Mouse (Mus musculus) hindbrain, embryonic 11.5 days (tissue): ENCODE results near the gene Abhd17b. TPM values are rescaled to one million over a fixed set of nuclear protein-coding genes. Genes with fewer than 3 reads are reported as not detected.
"Not testable (repeated sequence)": the region's sequence is repeated elsewhere in the genome, so short reads cannot be mapped to it uniquely, and the experiment has no call there.

Source experiments
- ATAC-seq: fragments of 200-750 bp; cut with Nextera tagmentation; 2 replicates; pipeline ENCODE4 v1.8.0; 2017; ENCODE audit warnings: mild to moderate bottlenecking, moderate TSS enrichment, moderate library complexity; ENCODE audit not compliant: low FRiP score
- DNase-seq: peaks from one replicate; pipeline ENCODE4 v3.0.0-alpha.2; 2015; ENCODE audit warnings: low spot score
- H3K27ac ChIP-seq: fragments of 300-500 bp; sonication (generic); 2 replicates; pipeline ENCODE4 v1.5.1; 2014; ENCODE audit warnings: mild to moderate bottlenecking, low read depth, low read length
- H3K27me3 ChIP-seq: fragments of 300-500 bp; sonication (generic); 2 replicates; pipeline ENCODE4 v1.6.1; 2014; ENCODE audit warnings: mild to moderate bottlenecking, low read length, moderate library complexity, mixed read lengths; ENCODE audit not compliant: control insufficient read depth, insufficient read depth
- H3K36me3 ChIP-seq: fragments of 300-500 bp; sonication (generic); 2 replicates; pipeline ENCODE4 v1.6.1; 2014; ENCODE audit warnings: mild to moderate bottlenecking, low read length, moderate library complexity, mixed read lengths; ENCODE audit not compliant: control insufficient read depth, insufficient read depth
- H3K4me1 ChIP-seq: fragments of 300-500 bp; sonication (generic); replicated peaks from 2 replicates; pipeline ENCODE4 v1.6.1; 2014; ENCODE audit warnings: low read length, mixed read lengths; ENCODE audit not compliant: control insufficient read depth, insufficient read depth
- H3K4me2 ChIP-seq: fragments of 300-500 bp; sonication (generic); replicated peaks from 2 replicates; pipeline ENCODE4 v1.6.1; 2014; ENCODE audit warnings: mild to moderate bottlenecking, low read depth, low read length
- H3K4me3 ChIP-seq: fragments of 300-500 bp; sonication (generic); 2 replicates; pipeline ENCODE4 v1.5.1; 2014; ENCODE audit warnings: low read depth, low read length
- H3K9ac ChIP-seq: fragments of 300-500 bp; sonication (generic); 2 replicates; pipeline ENCODE4 v1.6.1; 2014; ENCODE audit warnings: low read depth, low read length
- H3K9me3 ChIP-seq: fragments of 300-500 bp; sonication (generic); 2 replicates; pipeline ENCODE4 v1.6.1; 2016; ENCODE audit warnings: low read length; ENCODE audit not compliant: control insufficient read depth
- WGBS: fragments of 180-500 bp; shearing (Covaris S2); extraction: QIAGEN DNeasy Blood & Tissue Kit; methylation state at CpG from one replicate; pipeline ENCODE4 v1.1.7; 2014; 5-methylcytosine and 5-hydroxymethylcytosine counted together
- polyA plus RNA-seq: library from polyadenylated mRNA; unstranded; fragments of >200 nt; fragmentation: Nextera tagmentation; extraction: Ambion mirVana; gene quantifications from 2 replicates; pipeline ENCODE4 v1.2.1, GENCODE M21; 2014

The Abhd17b gene
- polyA plus RNA-seq, 1 experiment from 2014 or later = 44.5 TPM

DNA sequence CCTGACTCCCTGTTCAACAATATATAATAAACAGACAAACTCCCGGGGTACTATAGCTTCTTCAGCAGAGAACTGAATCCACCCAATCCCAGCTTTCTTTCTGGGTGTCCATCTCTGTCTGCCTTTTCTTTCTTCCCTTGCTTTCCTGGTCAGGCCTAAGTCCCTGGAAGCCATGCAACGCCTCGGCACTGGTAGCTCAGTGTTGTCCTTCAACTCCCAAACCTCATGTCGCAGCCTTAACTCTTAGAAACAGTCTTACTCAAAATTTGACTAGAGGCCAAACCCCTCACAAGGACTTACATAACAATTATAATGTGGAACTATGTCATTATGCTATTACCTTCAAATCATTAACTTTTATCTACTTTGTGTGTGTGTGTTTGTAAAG lies 28.8 kb upstream of the Abhd17b start:
- H3K4me2 ChIP-seq = no peak overlapping the region
- H3K4me1 ChIP-seq = no peaks in the 10 kb centered on the region
- DNase-seq = no peak
- no peaks in the 10 kb centered on the region for H3K9me3 ChIP-seq
- no peak for ATAC-seq
- no peak overlapping the region for H3K4me3 ChIP-seq
- 91% methylated on average over 4 of the region's 4 CpGs for WGBS
- H3K27ac ChIP-seq = no peak overlapping the region
- no peak overlapping the region for H3K9ac ChIP-seq
- H3K36me3 ChIP-seq = no peaks in the 10 kb centered on the region
- no peaks in the 10 kb centered on the region for H3K27me3 ChIP-seq

DNA sequence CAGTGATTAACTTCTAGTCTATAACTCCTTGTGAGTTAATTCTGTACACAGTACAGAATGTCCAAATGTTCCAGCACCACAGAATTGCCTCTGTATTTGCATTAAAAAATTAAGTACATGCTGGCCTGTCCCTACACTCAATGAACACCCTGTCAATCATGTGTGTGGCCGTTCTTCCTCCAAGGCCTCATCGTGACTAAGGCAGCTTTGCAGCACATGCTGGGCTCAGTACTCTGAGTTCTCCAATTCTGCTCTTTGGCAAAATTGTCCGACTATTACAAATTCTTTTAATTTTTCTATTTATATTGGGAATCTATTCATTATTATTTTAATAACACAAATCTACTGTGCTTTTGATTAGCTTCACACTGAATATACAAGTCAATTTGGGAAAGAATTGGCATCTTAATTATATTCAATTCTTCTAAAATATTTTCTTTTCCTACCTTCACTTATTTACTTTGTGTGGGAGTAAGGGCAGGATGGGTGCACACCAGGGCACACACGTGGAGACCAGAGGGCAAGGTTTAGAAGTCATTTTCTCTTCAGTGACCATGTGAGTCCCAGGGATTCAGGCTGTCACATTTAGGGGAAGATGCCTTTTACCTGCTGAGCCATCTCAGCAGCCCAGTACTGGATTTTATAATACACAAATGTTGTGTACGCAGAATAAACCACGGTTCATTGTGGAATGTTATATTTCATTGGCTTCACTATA lies 26.6 kb upstream of the Abhd17b start:
- Histone ChIP-seq H3K27me3 (no peaks in the 10 kb centered on the region), H3K4me3 (no peak overlapping the region), H3K36me3 (no peaks in the 10 kb centered on the region), H3K27ac (no peak overlapping the region), H3K4me2 (no peak overlapping the region), H3K9me3 (no peaks in the 10 kb centered on the region), H3K4me1 (no peaks in the 10 kb centered on the region), H3K9ac (no peak overlapping the region)
- DNase-seq (no peak), ATAC-seq (no peak)
- 82% methylated on average over 6 of the region's 6 CpGs for WGBS

DNA sequence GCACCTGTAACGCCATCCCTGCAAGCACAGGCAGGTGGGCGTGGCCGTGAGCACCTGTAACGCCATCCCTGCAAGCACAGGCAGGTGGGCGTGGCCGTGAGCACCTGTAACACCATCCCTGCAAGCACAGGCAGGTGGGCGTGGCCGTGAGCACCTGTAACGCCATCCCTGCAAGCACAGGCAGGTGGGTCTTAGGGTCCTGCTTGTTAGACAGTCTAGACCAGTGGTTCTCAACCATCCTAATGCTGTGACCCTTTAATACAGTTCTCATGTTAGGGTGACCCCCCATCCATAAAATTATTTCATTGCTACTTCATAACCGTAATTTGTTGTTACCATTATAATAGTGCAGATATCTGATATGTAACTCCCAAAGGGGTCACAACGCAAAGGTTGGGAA lies 24.5 kb upstream of the Abhd17b start:
- H3K9ac ChIP-seq, ATAC-seq: not testable (repeated sequence)

DNA sequence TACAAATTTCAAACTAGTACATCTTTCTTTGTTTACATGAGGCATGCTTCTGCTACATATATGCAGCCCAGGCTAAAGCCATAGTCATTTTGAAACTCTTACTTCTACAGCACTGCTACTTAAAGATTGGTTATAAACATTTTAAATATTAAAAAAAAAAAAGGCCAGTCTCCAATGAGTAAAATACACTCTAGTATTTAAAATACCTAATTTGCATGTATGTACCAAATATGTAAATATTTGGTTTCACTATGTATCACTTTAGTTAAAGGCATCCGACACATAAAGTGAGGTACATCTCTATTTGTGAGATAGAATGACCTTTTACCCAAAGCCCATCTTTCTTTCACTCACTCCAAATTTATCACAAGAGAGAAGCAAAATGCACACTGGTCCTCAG lies 24.0 kb upstream of the Abhd17b start:
- WGBS = 92% methylated on average over 1 of the region's 1 CpGs
- Histone ChIP-seq H3K4me3 (no peak overlapping the region), H3K4me2 (no peak overlapping the region), H3K4me1 (no peaks in the 10 kb centered on the region), H3K9me3 (no peaks in the 10 kb centered on the region), H3K36me3 (no peaks in the 10 kb centered on the region), H3K27me3 (no peaks in the 10 kb centered on the region), H3K9ac (no peak overlapping the region), H3K27ac (no peak overlapping the region)
- ATAC-seq (no peak), DNase-seq (no peak)

More for the DNA sequence above, 24.5 kb upstream of the Abhd17b start:
- H3K9me3 ChIP-seq, DNase-seq, H3K4me3 ChIP-seq, H3K4me2 ChIP-seq, H3K4me1 ChIP-seq, H3K36me3 ChIP-seq, H3K27me3 ChIP-seq, H3K27ac ChIP-seq: not testable (repeated sequence)
- WGBS = 64% methylated on average over 9 of the region's 11 CpGs

DNA sequence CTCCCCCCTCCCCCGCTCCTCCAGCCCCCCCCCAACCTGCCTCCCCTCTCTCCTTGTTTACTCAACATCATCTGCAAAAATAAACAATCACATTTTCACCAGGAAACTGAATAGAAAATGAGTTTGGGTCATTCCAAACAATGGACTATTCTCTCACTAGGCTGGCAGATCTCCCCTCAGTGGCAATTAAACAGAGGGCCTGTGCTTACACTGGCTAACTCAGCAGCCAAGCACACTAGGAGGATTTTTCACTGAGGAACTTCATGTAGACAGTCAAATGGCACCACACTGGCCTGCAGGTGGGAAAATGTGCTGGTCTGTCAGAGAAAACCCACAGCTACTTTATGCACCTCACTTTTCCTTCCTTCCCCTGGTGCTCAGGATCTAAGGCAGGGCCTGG lies 23.5 kb upstream of the Abhd17b start:
- ATAC-seq = no peak
- H3K4me2 ChIP-seq = no peak overlapping the region
- H3K9ac ChIP-seq = no peak overlapping the region
- 40% methylated on average over 1 of the region's 1 CpGs for WGBS
- no peak for DNase-seq
- H3K27ac ChIP-seq = no peak overlapping the region
- no peaks in the 10 kb centered on the region for H3K27me3 ChIP-seq
- H3K36me3 ChIP-seq = no peaks in the 10 kb centered on the region
- no peaks in the 10 kb centered on the region for H3K9me3 ChIP-seq
- H3K4me1 ChIP-seq = no peaks in the 10 kb centered on the region
- H3K4me3 ChIP-seq = no peak overlapping the region

DNA sequence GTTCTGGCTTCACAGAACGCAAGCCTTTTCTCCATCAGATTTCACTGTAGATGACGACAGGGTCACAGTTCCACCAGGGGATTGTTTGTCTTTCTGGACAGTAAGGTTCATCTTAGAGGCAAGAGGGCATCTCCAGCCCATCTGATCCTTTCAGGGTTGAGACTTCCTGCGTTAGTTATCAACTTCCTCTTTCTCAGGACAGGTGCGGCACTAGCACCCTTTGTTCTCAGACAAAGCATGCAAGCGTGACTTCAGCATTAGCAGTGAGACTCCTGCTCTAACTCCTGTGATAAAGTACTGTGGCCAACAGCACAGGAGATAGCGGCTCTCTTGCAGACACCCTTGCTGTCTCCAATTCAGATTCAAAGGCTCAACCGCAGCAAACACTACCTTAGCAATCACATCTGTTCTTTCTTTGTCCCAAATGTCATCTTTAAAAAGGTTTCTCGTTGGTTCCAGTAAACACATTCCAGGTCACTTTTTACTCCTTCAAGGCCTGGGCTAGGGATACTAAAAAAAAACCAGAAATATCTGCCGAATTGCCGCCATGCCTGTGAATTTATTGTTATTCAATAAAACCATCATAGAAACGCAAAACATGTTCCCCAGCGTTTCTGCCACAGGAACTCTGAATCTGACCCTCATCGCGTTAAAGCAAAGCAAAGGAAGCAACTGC lies 22.2 kb upstream of the Abhd17b start:
- no peaks in the 10 kb centered on the region for H3K4me1 ChIP-seq
- 75% methylated on average over 14 of the region's 14 CpGs for WGBS
- no peaks in the 10 kb centered on the region for H3K9me3 ChIP-seq
- DNase-seq (no peak), ATAC-seq (no peak)
- no peak overlapping the region for H3K9ac ChIP-seq
- H3K36me3 ChIP-seq = no peaks in the 10 kb centered on the region
- no peaks in the 10 kb centered on the region for H3K27me3 ChIP-seq
- H3K4me2 ChIP-seq = no peak overlapping the region
- H3K27ac ChIP-seq = no peak overlapping the region
- no peak overlapping the region for H3K4me3 ChIP-seq

DNA sequence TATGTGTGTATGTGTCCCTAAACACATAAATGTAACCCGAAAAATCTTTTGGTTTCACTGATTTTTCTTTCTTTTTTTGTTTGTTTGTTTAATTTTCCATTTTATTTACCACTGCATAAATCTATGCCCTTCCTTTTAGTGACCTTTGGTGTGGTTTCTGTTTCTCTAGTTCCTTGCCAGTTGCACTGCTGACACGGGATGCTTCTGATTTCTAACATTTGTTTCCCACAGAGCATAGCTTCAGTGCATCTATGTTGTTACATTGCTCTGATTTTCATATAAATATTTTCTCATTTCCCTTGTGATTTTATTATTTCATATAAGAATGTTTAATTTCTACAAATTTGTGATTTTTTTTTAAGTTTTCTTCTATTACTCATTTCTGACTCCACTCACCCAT lies 17.6 kb upstream of the Abhd17b start:
- Histone ChIP-seq H3K9me3 (no peaks in the 10 kb centered on the region), H3K36me3 (no peaks in the 10 kb centered on the region), H3K4me1 (no peaks in the 10 kb centered on the region), H3K27me3 (no peaks in the 10 kb centered on the region), H3K4me2 (no peak overlapping the region), H3K27ac (no peak overlapping the region), H3K9ac (no peak overlapping the region), H3K4me3 (no peak overlapping the region)
- DNase-seq (no peak), ATAC-seq (no peak)
- WGBS = 93% methylated on average over 2 of the region's 2 CpGs

DNA sequence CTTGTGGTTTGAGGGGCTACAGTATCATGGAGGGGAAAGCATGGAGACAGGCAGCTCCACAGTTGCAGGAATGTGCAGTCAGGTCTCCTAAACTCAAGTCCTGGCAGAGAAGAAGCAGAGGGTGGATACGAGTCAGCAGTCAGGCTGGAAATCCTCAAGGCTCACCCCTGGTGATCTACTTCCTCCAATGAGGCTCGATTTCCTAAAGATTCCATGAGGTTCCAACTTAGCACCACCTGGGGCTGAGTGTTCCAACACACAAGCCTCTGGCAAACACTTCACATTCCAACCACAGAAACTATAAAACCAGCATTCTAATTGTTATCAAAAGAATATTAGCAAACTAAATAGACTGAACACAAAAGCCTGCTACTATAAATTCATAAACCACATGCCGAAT lies 16.1 kb upstream of the Abhd17b start:
- H3K9me3 ChIP-seq = no peaks in the 10 kb centered on the region
- ATAC-seq (no peak), DNase-seq (no peak)
- 90% methylated on average over 3 of the region's 3 CpGs for WGBS
- no peak overlapping the region for H3K9ac ChIP-seq
- no peaks in the 10 kb centered on the region for H3K27me3 ChIP-seq
- no peaks in the 10 kb centered on the region for H3K4me1 ChIP-seq
- H3K4me3 ChIP-seq = no peak overlapping the region
- H3K4me2 ChIP-seq = no peak overlapping the region
- no peak overlapping the region for H3K27ac ChIP-seq
- no peaks in the 10 kb centered on the region for H3K36me3 ChIP-seq

DNA sequence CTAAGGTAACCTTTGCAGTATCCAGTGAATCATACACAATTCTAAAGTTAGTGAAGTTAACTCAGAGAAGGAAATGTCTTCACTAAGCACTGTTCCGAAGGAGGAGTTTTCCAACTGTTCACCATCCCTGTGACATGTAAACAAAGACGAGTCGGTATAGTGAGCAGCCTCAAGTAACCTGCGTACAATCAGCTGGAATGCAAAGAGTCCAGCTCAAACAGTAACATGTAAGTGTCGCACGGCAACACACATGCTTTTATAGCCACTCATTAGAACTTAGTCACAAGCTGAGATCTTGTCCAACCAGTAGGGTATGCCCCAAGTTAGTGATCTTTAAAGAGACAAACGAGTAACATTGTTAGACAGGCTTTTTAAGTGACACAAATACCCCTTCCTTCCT lies 15.3 kb upstream of the Abhd17b start:
- DNase-seq (no peak), ATAC-seq (no peak)
- H3K4me3 ChIP-seq = no peak overlapping the region
- H3K4me1 ChIP-seq = no peaks in the 10 kb centered on the region
- H3K27me3 ChIP-seq = no peaks in the 10 kb centered on the region
- H3K27ac ChIP-seq = no peak overlapping the region
- 93% methylated on average over 7 of the region's 7 CpGs for whole genome bisulfite sequencing
- H3K4me2 ChIP-seq = no peak overlapping the region
- H3K9me3 ChIP-seq = no peaks in the 10 kb centered on the region
- no peaks in the 10 kb centered on the region for H3K36me3 ChIP-seq
- no peak overlapping the region for H3K9ac ChIP-seq
